Mouse (Mus musculus) kidney, adult 2 months (tissue): ENCODE data around the gene Gramd2.

Experiments used
- CTCF ChIP-seq: fragments of 200-500 bp; conservative IDR thresholded peaks from 2 replicates; pipeline ENCODE4 v1.5.1; 2011; ENCODE audit warnings: low read depth, mild to moderate bottlenecking, control low read depth, low read length, moderate library complexity, mixed read lengths; ENCODE audit not compliant: insufficient read depth, insufficient read length
- POLR2A ChIP-seq: fragments of 200-500 bp; IDR thresholded peaks from one replicate; pipeline ENCODE4 v1.6.1; 2011; ENCODE audit warnings: low read depth, low read length, control low read depth

DNA sequence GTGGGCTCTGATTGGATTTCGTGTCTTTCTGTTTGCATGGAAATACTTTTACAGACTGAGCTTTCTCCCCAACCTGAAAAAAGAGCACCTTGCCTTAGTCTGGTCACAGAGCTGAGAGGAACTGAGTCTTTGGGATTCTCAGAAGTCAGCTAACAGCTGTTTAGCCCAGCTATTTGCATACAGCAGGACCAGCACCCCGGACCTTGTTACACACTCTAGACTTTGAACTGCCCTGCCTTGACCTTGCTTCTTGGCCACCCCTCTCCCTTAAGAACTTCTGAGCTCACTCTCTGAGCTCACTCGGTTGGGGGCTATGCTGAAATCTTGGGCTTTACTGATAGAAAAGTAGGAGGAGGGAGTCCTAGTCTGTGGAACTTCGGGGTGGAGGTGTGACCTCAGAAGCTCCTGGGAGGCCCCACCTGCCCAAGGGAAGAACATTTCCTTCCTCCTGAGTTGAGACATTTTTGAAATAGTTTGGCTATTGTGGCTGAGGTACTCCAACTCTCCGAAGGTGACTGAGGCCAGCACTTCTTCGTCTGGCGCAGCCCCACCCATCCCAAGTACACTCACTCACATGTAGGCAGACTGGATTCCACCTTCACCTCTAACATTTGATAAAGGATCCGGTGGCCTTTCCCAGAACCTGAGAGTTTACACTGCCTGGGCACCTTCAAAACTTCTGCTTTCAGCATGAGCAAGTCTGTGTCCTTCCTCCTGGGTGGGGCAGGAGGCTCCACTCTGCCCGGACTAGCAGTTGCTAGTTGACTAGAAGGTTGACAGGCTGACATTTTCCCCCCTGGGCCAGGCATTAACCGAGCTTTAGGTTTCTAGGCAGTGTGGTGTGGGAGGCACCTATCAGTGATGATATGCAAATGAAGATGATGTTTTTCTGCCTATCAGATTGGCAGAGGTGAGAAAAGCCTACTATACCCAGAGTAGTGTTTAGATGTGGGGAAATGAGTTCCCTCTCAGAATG, 27.2 kb downstream of the Gramd2 start:
- no peak for TF ChIP-seq POLR2A
- no peak for TF ChIP-seq CTCF
